Comparison of ENCODE assay signal across 11 mouse cellular contexts in the genomic region with DNA sequence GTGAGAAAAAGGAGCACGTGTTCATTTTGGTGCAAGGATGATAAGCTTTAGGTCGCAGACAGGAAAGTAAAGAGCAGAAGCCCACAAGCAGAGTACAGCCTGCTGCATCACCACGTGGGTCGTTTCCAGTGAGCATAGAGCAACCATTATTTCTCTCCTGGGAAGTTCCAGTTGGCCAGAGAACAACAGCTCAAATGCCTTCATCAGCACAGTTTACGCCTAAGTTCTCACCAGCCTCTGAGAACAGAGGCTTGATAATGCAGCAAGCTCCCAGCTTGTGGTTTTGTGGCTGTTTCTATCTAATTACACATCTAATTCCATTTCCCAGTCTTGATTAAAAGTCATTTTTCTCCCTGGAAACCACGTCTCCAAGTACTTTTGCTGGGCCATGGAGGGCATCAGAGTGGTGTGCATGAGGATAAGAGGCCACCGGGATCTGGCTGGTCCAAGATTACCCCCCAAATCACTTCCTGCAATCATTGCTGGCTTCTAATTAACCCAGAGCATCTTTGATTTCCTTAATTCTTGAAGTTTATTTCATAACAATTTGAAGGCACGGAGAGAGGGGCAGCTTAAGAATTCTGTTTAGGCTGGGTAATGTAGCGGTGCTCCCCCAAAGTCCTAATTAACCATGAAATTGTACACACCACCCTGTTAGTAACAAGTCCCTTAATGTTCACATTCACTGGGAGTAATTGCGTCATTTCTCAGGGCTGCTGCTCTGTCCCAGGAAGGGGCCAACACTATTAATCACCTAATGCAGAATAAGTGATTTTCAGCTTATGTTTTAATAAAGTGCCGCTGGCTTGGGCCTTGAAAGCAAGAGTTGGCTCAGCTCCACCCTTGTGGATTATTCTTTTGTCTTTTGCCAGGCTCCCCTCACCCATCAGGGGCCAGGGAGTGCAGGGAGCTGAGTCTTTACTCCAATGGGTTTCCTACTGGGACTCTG.
DNase-seq lines count a peak whose midpoint lies in the region; ATAC-seq and TF ChIP-seq lines count a peak whose summit lies in the region.
"Had no signal": no experiment of that assay in that cellular context is flagged by ENCODE, and none has a peak within 500 bp of the region (broad histone marks: within the 10 kb centered on the region; RNA-seq: fewer than 3 reads in every experiment).

No protein-coding gene starts in this region.

- ATAC-seq in lung, embryonic 14.5 days (ENCODE audit: insufficient read depth), result peak; percentile 88
- ATAC-seq in forebrain, embryonic 14.5 days, result peak; percentile 94
- ATAC-seq in midbrain, embryonic 14.5 days (ENCODE audit: low FRiP score, low TSS enrichment), result no peak

- H3K9me3 ChIP-seq in lung, embryonic 14.5 days (ENCODE audit: low read depth, low read length), result no peaks in the 10 kb centered on the region
- no peaks in the 10 kb centered on the region for H3K9me3 ChIP-seq in forebrain, embryonic 14.5 days (replicated peaks; ENCODE audit: control insufficient read depth, low read length)
- no peaks in the 10 kb centered on the region for H3K9me3 ChIP-seq in midbrain, embryonic 14.5 days (ENCODE audit: control insufficient read depth, low read length)

- H3K9ac ChIP-seq in lung, embryonic 14.5 days, result no peak overlapping the region
- H3K9ac ChIP-seq in forebrain, embryonic 14.5 days (ENCODE audit: low read length), result no peak overlapping the region
- no peak overlapping the region for H3K9ac ChIP-seq in midbrain, embryonic 14.5 days (replicated peaks; ENCODE audit: low read length)

- H3K27ac ChIP-seq in lung, embryonic 14.5 days (ENCODE audit: low read depth), result no peak overlapping the region
- H3K27ac ChIP-seq in forebrain, embryonic 14.5 days (ENCODE audit: low read depth, low read length), result no peak overlapping the region
- H3K27ac ChIP-seq in midbrain, embryonic 14.5 days (replicated peaks; ENCODE audit: low read depth, low read length), result no peak overlapping the region

- H3K4me1 ChIP-seq in lung, embryonic 14.5 days (ENCODE audit: insufficient read depth), result no peaks in the 10 kb centered on the region
- peaks cover 5% of the 10 kb centered on the region; the same call in 1 of the 2 replicates for H3K4me1 ChIP-seq in forebrain, embryonic 14.5 days (ENCODE audit: control insufficient read depth, insufficient read depth, low read length)
- H3K4me1 ChIP-seq in midbrain, embryonic 14.5 days (ENCODE audit: control insufficient read depth, insufficient read depth, low read length), result peaks cover 9% of the 10 kb centered on the region; the same call in 1 of the 2 replicates

- no peak overlapping the region for H3K4me3 ChIP-seq in lung, embryonic 14.5 days (ENCODE audit: low read depth, low read length)
- no peak overlapping the region for H3K4me3 ChIP-seq in forebrain, embryonic 14.5 days (ENCODE audit: low read depth, low read length)
- no peak overlapping the region for H3K4me3 ChIP-seq in midbrain, embryonic 14.5 days (replicated peaks; ENCODE audit: low read depth, low read length)

- 53% methylated on average over 11 of the region's 11 CpGs for WGBS in lung, embryonic 14.5 days
- WGBS in forebrain, embryonic 14.5 days, result 9% methylated on average over 11 of the region's 11 CpGs
- WGBS in midbrain, embryonic 14.5 days, result 45% methylated on average over 11 of the region's 11 CpGs

- H3K4me2 ChIP-seq in lung, embryonic 14.5 days, result no peak overlapping the region
- no peak overlapping the region for H3K4me2 ChIP-seq in forebrain, embryonic 14.5 days (ENCODE audit: low read length)
- no peak overlapping the region for H3K4me2 ChIP-seq in midbrain, embryonic 14.5 days (ENCODE audit: low read length)

- H3K27me3 ChIP-seq in lung, embryonic 14.5 days (ENCODE audit: insufficient read depth, low read length), result no peaks in the 10 kb centered on the region
- peaks cover 6% of the 10 kb centered on the region; the same call in 1 of the 2 replicates for H3K27me3 ChIP-seq in forebrain, embryonic 14.5 days (replicated peaks; ENCODE audit: control insufficient read depth, insufficient read depth, low read length)
- H3K27me3 ChIP-seq in midbrain, embryonic 14.5 days (ENCODE audit: control insufficient read depth, insufficient read depth, low read length), result no peaks in the 10 kb centered on the region

- TF ChIP-seq CTCF in lung, embryonic 14.5 days (IDR thresholded peaks at IDR 0.05; ENCODE audit: low read depth), result no peak

- peak; percentile 27 for DNase-seq in adrenal gland, postnatal 10 days
- no peak for DNase-seq in adrenal gland, postnatal 14 days
- DNase-seq in lung, embryonic 14.5 days, result peak; percentile 80
- DNase-seq in lung, postnatal 36 days, result no peak
- peak; percentile 91 for DNase-seq in forebrain, embryonic 14.5 days (ENCODE audit: low spot score)
- DNase-seq in midbrain, embryonic 14.5 days, result peak; percentile 43
- DNase-seq in gastrocnemius, postnatal 10 days, result no peak
- no peak for DNase-seq in spleen, postnatal 10 days (ENCODE audit: low spot score in 2 of 2)
- DNase-seq: heart, postnatal 4 days; right cerebral cortex, postnatal 4 days; thymus, adult 18-20 months had no signal

- no peaks in the 10 kb centered on the region for H3K36me3 ChIP-seq in lung, embryonic 14.5 days (ENCODE audit: insufficient read depth)
- no peaks in the 10 kb centered on the region for H3K36me3 ChIP-seq in forebrain, embryonic 14.5 days (ENCODE audit: control insufficient read depth, insufficient read depth, low read length)
- no peaks in the 10 kb centered on the region for H3K36me3 ChIP-seq in midbrain, embryonic 14.5 days (ENCODE audit: control insufficient read depth, insufficient read depth, low read length)

Comparison
In these comparisons a context has a peak if more than half of its experiments do, and no peak if none do; other contexts are left out.
1. DNase-seq: peak in adrenal gland, postnatal 10 days (single experiment), lung, embryonic 14.5 days (single experiment), forebrain, embryonic 14.5 days (single experiment) and midbrain, embryonic 14.5 days (single experiment); none in adrenal gland, postnatal 14 days (single experiment), lung, postnatal 36 days (single experiment), gastrocnemius, postnatal 10 days (single experiment) and spleen, postnatal 10 days (0 of 2).